Mouse (Mus musculus) spleen, postnatal 10 days (tissue): ENCODE results near the gene Spryd3.
"Not testable (repeated sequence)": the region's sequence is repeated elsewhere in the genome, so short reads cannot be mapped to it uniquely, and the experiment has no call there.

ENCODE experiments used
- DNase-seq, 2 experiments: peaks; one replicate each; pipeline ENCODE4 v3.0.0; 2021 to 2022; ENCODE audit warnings: low spot score in 2 of 2

The Spryd3 gene

DNA sequence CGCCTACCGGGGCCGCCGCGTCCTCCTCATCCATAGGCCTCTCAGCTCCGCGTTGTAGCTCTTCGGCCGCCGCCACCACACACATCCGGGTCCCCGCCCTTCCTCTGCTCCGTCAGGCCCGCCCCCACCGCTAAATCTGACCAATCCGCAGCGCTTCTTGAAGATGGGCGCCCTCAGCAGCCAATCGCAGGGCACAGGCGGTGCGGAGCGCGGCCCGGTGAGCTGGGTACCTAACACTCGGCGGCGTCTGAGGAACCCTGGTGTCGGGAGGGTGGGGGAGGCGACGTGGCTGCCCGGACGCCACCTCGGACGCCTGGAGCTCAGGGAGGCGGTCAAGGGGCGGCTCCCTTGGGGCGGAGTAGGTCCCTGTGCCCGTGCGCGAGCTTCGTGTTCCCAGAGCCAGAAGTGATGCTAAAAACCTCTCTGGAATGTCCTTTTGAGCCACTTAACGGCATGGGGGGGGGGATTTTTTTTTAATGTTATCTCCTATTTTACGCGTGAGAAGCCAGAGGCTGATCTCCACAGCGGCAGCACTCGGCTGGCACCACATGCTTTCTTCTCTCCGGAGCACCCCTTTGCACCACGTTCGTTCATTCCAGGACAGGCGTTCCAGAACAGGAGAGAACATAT lies at the start of gene Spryd3:
Gene Spryd3 (minus strand): TSS at position 106 of the 630 bp plus-strand sequence.
- DNase-seq = peak; percentile 97 to 99

DNA sequence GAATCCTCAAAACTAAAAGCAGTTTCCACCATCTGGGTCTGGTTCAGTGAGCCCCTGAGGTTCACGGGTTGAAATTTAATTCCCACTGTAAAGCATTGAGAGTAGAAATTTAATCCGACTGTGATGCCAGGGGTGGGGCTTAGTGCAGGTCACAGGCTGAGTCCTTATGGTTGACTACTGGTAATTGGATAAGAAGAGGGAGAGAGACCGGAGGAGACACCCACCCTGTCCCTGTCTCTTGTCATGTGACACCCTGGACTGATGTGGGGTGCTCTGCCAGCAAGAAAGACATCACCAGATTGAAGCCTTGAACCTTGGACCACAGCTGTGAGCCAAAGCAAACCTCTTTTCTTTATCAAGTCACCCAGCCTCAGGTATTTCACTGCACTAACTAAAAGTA lies 47.0 kb upstream of the Spryd3 start:
- no peak for DNase-seq

GRCm38 (mm10) chr15:102179924-102180323 lies 43.9 kb upstream of the Spryd3 start:
- no peak for DNase-seq

- DNase-seq = no peak
Measured at GRCm38 (mm10) chr15:102179106-102179505, 43.1 kb upstream of the Spryd3 start.

DNA sequence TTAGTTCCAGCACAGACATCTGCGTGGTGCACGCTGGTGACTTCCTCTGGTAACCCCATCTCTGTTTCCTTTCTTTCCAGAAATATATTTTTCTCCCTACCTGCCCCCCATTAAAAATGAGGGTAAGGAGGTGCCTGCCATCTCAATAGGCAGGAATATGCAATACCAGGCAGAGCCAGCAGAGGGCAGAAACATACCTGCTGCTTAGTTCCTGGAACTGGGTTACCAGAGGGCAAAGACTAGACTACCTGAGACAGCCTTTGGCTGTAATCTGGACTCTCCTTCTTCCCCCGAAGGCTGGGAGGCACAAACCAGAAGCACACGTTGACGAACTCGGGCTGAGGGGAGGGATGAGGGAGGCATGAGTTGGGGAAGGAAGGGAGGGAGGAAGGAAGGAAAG lies 42.2 kb upstream of the Spryd3 start:
- peak; percentile 81 to 89 for DNase-seq

DNA sequence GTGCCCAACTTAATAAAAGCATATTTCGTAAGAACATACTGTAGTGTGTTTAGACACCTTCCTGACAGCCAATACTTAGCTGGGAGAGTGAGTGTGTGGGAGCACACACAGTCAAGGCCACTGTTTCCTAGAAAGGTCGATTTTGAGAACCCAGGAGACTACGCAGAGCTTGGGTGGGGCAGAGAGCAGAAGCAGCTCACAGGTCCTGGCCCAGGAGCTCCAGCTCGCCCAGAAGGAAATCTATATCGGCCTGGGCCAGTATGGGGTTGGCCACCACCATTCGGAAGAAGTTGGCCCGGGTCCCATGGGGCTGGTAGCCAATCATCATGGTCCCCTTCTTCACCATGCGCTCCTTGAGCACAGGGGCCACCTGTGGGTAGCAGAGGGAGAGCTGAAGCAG lies 41.4 kb upstream of the Spryd3 start:
- no peak for DNase-seq

DNA sequence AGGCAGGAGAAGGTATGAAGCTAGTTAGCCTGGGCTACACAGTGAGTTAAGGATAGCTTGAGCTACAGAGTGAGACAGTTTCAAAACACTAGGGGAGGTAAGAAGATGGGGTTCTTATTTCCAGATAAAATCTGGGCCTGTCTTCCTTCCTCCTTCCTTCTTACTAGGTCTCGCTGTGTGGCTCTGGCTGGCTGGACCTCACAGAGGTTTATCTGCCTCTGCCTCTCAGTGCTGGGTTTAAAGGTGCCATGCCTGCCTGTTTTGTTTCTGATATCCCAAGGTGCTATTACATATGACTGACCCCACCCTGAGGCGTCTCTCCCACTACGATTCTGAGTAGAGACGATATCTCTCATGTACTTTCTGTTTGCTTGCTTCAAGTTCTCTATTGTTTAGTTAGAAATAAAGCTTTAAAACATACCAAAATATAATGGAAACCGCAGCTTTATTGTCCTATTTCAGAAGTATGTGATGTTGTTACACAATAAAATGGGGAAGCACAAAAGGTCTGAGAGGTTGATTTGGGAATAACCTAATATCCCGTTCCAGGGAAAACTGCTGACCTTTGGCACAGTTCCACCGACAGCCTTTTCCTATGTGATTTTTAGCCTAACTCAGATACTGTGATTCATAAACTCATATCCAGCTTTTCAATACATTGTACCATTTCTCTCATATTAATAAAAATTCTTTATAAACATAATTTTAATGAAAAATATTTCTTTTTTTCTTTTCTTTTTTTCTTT lies 40.7 kb upstream of the Spryd3 start:
- no peak for DNase-seq

GRCm38 (mm10) chr15:102175736-102176319 lies 39.8 kb upstream of the Spryd3 start:
- DNase-seq = no peak

GRCm38 (mm10) chr15:102173581-102173980 lies 37.5 kb upstream of the Spryd3 start:
- no peak for DNase-seq

DNA sequence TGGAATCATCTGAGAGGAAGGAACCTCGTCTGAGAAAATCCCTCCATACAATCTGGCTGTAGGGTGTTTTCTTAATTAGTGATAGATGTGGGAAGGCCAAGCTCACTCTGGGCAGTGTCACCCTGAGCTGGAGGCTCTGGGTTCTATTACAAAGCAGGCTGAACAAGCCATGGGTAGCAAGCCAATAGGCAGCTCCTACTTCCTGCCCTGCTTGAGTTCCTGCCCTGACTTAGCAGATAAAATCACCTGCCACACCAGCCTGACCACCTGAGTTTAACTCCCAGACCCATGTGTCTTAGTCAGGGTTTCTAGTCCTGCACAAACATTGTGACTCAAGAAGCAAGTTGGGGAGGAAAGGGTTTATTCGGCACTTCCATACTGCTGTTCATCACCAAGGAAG lies 33.0 kb upstream of the Spryd3 start:
- no peak for DNase-seq

GRCm38 (mm10) chr15:102167620-102168021 lies 31.6 kb upstream of the Spryd3 start:
- DNase-seq = no peak

- DNase-seq = no peak
Measured at GRCm38 (mm10) chr15:102165468-102166100, 29.6 kb upstream of the Spryd3 start.

DNA sequence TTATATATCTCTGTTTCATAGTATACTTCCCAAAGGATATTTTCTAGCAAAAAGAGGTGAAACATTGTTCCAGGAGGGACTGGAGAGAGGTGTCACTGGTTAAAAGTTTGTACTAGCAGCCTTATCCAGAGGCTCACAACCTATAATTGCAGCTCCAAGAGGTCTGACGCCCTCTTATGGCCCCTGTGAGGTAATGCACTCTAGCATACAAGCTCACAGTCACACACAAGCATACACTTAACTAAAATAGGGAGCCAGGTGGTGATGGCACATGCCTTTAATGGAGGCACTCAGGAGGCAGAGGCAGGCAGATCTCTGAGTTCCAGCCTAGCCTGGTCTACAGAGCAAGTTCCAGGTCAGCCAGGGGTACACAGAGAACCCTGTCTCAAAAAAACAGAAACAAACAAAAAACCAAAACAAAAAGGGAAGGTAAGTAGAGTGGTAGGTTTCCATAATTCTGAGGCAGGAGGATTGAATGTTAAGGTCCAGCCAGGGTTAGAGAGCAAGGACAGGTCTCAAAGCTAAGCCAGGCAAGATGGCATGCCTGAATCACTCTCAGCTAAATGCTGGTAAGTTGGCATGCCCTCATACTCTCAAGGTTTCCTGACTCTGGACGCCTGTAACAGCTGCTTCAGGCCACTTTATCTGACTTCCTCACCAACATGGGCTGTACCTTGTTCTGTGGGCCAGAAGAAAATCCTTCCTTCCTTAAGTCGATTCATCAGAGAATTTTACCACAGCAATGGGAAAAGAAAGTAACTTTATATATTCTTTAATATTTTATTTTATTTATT lies 28.1 kb upstream of the Spryd3 start:
- DNase-seq = no peak

- no peak for DNase-seq
Measured at GRCm38 (mm10) chr15:102160415-102161060, 24.5 kb upstream of the Spryd3 start.

DNA sequence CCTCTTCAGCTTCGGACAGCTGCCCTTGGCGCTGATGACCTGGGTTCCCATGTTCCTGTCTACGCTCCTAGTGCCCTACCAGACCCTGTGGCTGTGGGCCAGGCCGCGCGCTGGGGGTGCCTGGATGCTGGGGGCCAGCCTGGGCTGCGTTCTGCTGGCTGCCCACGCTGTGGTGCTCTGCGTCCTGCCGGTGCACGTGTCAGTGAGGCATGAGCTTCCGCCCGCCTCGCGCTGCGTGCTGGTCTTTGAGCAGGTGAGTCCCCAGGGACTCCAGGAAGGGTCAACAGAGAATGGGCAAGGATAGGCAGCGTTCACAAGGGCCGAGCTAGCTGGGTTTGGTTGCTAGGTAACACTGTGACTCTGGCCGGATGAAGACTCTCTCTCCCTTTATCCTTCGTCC lies 20.8 kb upstream of the Spryd3 start:
- DNase-seq = no peak

DNA sequence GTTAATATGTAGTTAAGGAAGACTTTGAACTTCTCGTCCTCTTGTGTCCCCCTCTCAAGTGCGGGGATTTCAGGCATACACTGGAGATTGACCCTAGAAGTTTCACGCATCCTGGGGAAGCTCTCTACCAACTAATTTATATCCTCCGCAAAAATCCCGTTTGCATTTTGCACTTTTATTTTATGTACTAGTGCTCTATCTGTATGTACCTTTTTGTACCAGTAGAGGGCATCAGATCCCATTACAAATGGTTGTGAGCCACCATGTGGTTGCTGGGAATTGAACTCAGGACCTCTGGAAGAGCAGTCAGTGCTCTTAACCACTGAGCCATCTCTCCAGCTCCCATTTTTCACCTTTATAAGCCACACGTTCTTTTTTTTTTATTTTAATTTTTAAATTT lies 19.0 kb upstream of the Spryd3 start:
- not testable (repeated sequence) for DNase-seq

DNA sequence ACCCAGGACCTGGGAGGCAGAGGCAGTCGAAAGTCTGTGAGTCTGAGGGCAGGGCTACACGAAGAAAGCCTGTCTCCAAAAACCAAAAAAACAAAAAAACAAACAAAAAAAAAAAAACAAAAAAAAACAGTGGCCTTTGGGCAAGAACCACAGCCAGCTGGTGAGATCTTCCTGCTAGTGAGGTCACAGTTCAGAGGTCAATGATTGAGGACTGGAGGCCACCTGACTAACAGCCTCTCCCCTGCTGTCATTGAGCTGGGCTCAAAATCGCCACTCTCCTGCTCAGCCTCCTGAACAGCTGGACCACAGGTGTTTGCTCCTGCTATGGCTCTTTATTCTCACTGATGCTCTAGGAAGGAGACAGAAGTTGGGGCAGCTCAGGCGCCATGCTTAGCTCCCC lies 16.6 kb upstream of the Spryd3 start:
- no peak for DNase-seq

GRCm38 (mm10) chr15:102150301-102151135 lies 14.5 kb upstream of the Spryd3 start, which contains the start of gene Soat2:
Soat2 (plus strand) TSS chr15:102150526.
- DNase-seq = peak; percentile 63 to 69

GRCm38 (mm10) chr15:102149561-102149960 lies 13.5 kb upstream of the Spryd3 start:
- no peak for DNase-seq

DNA sequence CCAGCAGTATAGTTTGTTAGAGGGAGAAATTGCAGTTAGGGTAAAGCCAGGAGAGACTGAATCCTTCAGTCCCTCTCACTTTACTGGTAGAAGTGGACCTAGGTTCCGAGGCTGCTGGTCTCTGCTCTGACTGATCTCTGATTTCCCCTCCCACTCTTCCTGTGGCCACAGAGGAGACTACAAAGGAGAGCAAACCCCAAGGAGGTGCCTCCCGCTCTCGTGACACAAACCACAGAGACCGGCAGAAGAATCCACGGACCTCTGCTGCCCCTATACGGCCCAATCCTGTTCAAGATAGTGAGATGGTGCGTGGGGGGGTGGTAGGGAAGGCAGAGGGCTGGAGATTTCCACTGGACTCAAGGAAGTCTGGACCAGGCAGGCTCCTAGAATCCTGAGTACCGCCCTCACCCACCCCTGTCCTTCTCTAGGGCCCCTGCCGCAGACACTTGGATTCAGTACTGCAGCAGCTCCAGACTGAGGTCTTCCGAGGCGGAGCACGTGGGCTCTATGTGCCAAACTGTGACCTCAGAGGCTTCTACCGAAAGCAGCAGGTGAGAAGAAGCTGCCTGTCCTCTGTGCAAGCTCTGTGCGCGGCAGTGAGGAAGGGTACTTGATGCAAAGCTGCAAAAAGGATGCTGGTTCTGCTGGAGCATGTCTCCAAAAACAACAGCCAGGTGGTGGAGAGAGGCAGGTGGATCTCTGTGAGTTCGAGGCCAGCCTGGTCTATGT lies 11.8 kb upstream of the Spryd3 start:
- no peak for DNase-seq
